Mouse (Mus musculus) erythroblast, embryonic 14.5 days (primary cell): ENCODE measurements around the gene Adamts10.

ENCODE experiments used
- GATA1 ChIP-seq: IDR thresholded peaks from 2 replicates; pipeline ENCODE4 v1.6.1; 2012; ENCODE audit warnings: low read length, inconsistent platforms, mixed read lengths
- TAL1 ChIP-seq: IDR thresholded peaks from 3 replicates; pipeline ENCODE4 v1.6.1; 2012; ENCODE audit warnings: low read length, inconsistent platforms, mixed read lengths

DNA sequence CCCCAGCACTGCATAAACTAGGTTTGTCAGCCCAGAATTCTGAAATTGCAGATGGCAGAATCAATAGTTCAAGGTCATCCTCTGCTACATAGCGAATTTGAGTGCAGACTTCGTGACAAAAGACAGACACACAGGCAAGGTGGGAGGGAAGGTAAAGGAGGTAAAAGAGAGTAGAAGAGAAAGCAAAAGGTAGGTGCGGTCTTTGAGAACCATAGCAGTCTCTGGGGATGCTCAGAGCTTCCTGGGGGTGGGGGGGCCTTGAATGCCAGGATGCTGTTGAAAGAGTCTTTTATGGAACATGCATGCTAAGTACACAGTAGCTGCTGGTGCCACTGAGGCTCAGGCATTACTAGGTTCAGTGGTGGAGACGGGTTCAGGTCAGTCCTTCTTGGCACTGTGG lies 33.9 kb downstream of the Adamts10 start:
- TF ChIP-seq TAL1, result no peak
- TF ChIP-seq GATA1, result no peak
